Mouse (Mus musculus): Measurements from ENCODE around the gene Rpl29. TPM values are rescaled to one million over a fixed set of nuclear protein-coding genes. Genes with fewer than 3 reads are reported as not detected.

Gene Rpl29
- polyA plus RNA-seq (2014; fragmentation: Illumina TruSeq; extraction: RNeasy Lipid Tissue Mini Kit (QIAGEN cat#74804); ENCODE audit: low replicate concordance) = 5.7 TPM

GRCm38 (mm10) chr9:106429221-106430014 lies at the start of gene Rpl29:
TSS of gene Rpl29 (plus strand) at chr9:106429454.

GRCm38 (mm10) chr9:106447348-106447747 lies 18.1 kb downstream of the Rpl29 start, which contains the start of the genes Abhd14b and Abhd14a:
TSS of gene Abhd14b (plus strand) at chr9:106447459.
TSS of gene Abhd14a (minus strand) at chr9:106447678.

DNA sequence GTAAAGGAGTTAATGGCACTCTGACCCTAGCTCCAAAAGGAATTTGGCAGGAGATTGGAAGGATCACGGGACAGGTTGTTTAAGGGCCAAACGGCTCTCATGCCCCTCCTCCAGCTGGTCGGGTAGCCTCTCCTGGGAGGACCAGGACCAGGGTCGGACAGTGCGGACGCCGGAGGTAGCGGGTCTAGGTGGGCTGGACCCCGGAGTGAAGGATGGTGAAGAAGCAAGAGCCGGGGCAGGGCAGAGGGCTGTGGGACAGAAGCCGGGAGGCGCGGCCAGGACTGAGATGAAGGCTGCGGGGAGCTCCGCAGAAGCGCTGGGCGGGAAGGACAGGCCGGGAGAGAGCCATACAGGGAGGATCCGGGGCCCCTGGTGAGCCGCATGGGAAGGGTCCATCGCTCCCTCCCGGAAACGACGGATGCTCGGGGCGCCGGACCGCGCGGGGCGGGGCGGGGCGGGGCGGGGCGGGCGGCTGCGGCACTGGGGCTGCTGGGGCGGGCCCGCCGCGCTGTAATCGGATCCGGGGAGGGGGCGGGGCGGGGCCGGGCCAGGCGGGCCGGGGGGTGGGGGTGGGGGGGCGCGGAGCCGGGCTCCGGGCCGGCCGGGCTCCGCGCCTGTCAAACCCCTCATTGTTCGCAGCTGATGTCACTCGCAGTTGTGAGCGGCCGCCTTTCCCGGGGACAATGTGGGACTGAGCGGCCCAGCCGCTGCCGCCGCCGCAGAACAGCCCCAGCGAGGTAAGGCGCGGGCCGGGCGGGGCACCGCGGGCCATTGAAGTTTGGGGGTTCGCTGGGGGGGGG lies 24.2 kb downstream of the Rpl29 start, which contains the start of gene Pcbp4:
TSS of gene Pcbp4 (plus strand) at position 21 of the 800 bp plus-strand sequence.

GRCm38 (mm10) chr9:106465571-106466200 lies 36.4 kb downstream of the Rpl29 start, which contains the start of gene Gpr62:
TSS of gene Gpr62 (minus strand) at chr9:106465938.

DNA sequence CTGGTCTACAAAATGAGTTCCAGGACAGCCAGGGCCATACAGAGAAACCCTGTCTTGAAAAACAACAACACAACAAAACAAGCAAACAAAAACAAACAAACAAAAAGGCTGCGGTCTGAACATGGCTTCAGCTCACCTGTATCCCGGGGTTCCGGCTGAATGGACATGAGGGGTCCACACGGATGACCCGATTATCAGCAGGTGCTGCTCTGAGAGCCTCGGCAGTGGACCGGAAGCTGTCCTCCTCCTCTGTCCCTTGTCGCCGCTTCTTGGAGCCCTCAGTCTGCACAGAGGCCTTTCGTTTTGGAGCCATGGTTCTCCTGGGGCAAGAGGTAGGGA lies 46.4 kb downstream of the Rpl29 start, which contains the start of gene Rrp9:
TSS of gene Rrp9 (plus strand) at position 301 of the 339 bp plus-strand sequence.

GRCm38 (mm10) chr9:106476924-106477484 lies 47.8 kb downstream of the Rpl29 start, which contains the start of gene Parp3:
TSS of gene Parp3 (minus strand) at chr9:106476949.

Other genes with a start within 250 kb of the Rpl29 start
- gene Ppm1m, start 229.7 kb upstream of the Rpl29 start, polyA plus RNA-seq (2014; fragmentation: Illumina TruSeq; extraction: RNeasy Lipid Tissue Mini Kit (QIAGEN cat#74804); ENCODE audit: low replicate concordance) = 0.78 TPM
- not detected for gene Twf2, start 226.3 kb upstream of the Rpl29 start, polyA plus RNA-seq (2014; fragmentation: Illumina TruSeq; extraction: RNeasy Lipid Tissue Mini Kit (QIAGEN cat#74804); ENCODE audit: low replicate concordance)
- not detected for gene Tlr9, start 206.9 kb upstream of the Rpl29 start, polyA plus RNA-seq (2014; fragmentation: Illumina TruSeq; extraction: RNeasy Lipid Tissue Mini Kit (QIAGEN cat#74804); ENCODE audit: low replicate concordance)
- 43.5 TPM for gene Alas1, start 180.8 kb upstream of the Rpl29 start, polyA plus RNA-seq (2014; fragmentation: Illumina TruSeq; extraction: RNeasy Lipid Tissue Mini Kit (QIAGEN cat#74804); ENCODE audit: low replicate concordance)
- 0.37 TPM for gene Poc1a, start 148.4 kb upstream of the Rpl29 start, polyA plus RNA-seq (2014; fragmentation: Illumina TruSeq; extraction: RNeasy Lipid Tissue Mini Kit (QIAGEN cat#74804); ENCODE audit: low replicate concordance)
- 5.7 TPM for gene Dusp7, start 60.8 kb upstream of the Rpl29 start, polyA plus RNA-seq (2014; fragmentation: Illumina TruSeq; extraction: RNeasy Lipid Tissue Mini Kit (QIAGEN cat#74804); ENCODE audit: low replicate concordance)
- 7.4 TPM for gene Acy1, start 8.9 kb downstream of the Rpl29 start, polyA plus RNA-seq (2014; fragmentation: Illumina TruSeq; extraction: RNeasy Lipid Tissue Mini Kit (QIAGEN cat#74804); ENCODE audit: low replicate concordance)
- 12.4 TPM for gene Abhd14b, start 18.0 kb downstream of the Rpl29 start, polyA plus RNA-seq (2014; fragmentation: Illumina TruSeq; extraction: RNeasy Lipid Tissue Mini Kit (QIAGEN cat#74804); ENCODE audit: low replicate concordance)
- gene Abhd14a, start 18.2 kb downstream of the Rpl29 start, polyA plus RNA-seq (2014; fragmentation: Illumina TruSeq; extraction: RNeasy Lipid Tissue Mini Kit (QIAGEN cat#74804); ENCODE audit: low replicate concordance) = 1.6 TPM
- 0.63 TPM for gene Pcbp4, start 23.8 kb downstream of the Rpl29 start, polyA plus RNA-seq (2014; fragmentation: Illumina TruSeq; extraction: RNeasy Lipid Tissue Mini Kit (QIAGEN cat#74804); ENCODE audit: low replicate concordance)
- gene Gpr62, start 36.5 kb downstream of the Rpl29 start, polyA plus RNA-seq (2014; fragmentation: Illumina TruSeq; extraction: RNeasy Lipid Tissue Mini Kit (QIAGEN cat#74804); ENCODE audit: low replicate concordance) = not detected
- gene Rrp9, start 46.5 kb downstream of the Rpl29 start, polyA plus RNA-seq (2014; fragmentation: Illumina TruSeq; extraction: RNeasy Lipid Tissue Mini Kit (QIAGEN cat#74804); ENCODE audit: low replicate concordance) = not detected
- gene Parp3, start 47.5 kb downstream of the Rpl29 start, polyA plus RNA-seq (2014; fragmentation: Illumina TruSeq; extraction: RNeasy Lipid Tissue Mini Kit (QIAGEN cat#74804); ENCODE audit: low replicate concordance) = 5.5 TPM
- gene Iqcf1, start 70.5 kb downstream of the Rpl29 start, polyA plus RNA-seq (2014; fragmentation: Illumina TruSeq; extraction: RNeasy Lipid Tissue Mini Kit (QIAGEN cat#74804); ENCODE audit: low replicate concordance) = not detected
- gene Iqcf5, start 85.1 kb downstream of the Rpl29 start, polyA plus RNA-seq (2014; fragmentation: Illumina TruSeq; extraction: RNeasy Lipid Tissue Mini Kit (QIAGEN cat#74804); ENCODE audit: low replicate concordance) = not detected
- gene Iqcf3, start 132.2 kb downstream of the Rpl29 start, polyA plus RNA-seq (2014; fragmentation: Illumina TruSeq; extraction: RNeasy Lipid Tissue Mini Kit (QIAGEN cat#74804); ENCODE audit: low replicate concordance) = 1.5 TPM
- not detected for gene Iqcf4, start 141.5 kb downstream of the Rpl29 start, polyA plus RNA-seq (2014; fragmentation: Illumina TruSeq; extraction: RNeasy Lipid Tissue Mini Kit (QIAGEN cat#74804); ENCODE audit: low replicate concordance)
- gene Iqcf6, start 197.1 kb downstream of the Rpl29 start, polyA plus RNA-seq (2014; fragmentation: Illumina TruSeq; extraction: RNeasy Lipid Tissue Mini Kit (QIAGEN cat#74804); ENCODE audit: low replicate concordance) = not detected
- gene Grm2, start 226.6 kb downstream of the Rpl29 start, polyA plus RNA-seq (2014; fragmentation: Illumina TruSeq; extraction: RNeasy Lipid Tissue Mini Kit (QIAGEN cat#74804); ENCODE audit: low replicate concordance) = not detected